Mouse (Mus musculus): Measurements from ENCODE around the gene Lhfpl2. TPM values are rescaled to one million over a fixed set of nuclear protein-coding genes. Genes with fewer than 3 reads are reported as not detected.

Lhfpl2 gene
- polyA plus RNA-seq, 1 experiment from 2014 or later: 64.5 TPM

DNA sequence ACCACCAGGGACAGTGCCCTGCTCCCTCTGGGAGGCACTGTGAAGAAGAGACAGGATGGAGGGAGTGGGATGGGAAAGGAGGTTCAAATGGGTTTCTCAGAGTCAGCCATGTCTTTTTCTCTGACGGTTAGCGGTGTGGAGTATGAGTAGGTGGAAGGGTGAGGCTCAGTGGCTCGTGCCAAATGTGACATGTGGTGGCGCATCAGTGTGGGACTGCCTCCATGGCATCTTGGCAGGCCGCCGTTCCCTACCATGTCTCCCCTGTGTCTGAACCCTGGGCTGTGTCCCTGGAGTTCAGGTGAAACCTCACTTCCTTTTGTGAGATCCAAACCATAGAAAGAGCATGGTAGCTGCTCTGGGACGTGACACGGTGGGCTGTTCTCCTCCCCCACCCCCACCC is 92.2 kb downstream of the Lhfpl2 start:
- 95% methylated on average over 8 of the region's 8 CpGs for WGBS

DNA sequence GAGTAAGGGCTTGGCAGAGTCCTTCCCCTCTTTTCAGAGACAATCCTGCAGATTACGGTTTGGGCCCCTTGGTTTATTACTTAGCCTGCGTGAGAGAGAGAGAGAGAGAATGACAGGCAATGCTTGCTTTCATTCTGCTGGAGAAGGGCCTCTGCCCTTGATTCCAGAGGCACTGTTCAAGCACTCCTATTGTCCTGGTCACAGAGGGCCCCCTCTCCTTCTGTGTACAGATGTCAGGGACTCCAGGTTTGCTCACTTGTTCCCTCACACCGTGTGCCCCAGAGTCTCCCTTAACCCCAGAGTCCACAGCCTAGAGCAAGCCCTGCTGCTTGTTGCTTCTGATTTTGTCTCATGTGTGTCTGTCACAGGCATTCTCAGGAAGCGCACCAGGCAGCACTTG is 93.7 kb downstream of the Lhfpl2 start:
- H3K4me2 ChIP-seq: no peak overlapping the region
- H3K9me3 ChIP-seq (ENCODE audit: low read depth, low read length): no peaks in the 10 kb centered on the region
- no peaks in the 10 kb centered on the region for H3K27me3 ChIP-seq (ENCODE audit: insufficient read depth, low read length)
- peaks cover 2% of the 10 kb centered on the region; the same call in 1 of the 2 replicates for H3K36me3 ChIP-seq (ENCODE audit: insufficient read depth)
- no peak for TF ChIP-seq CTCF (IDR thresholded peaks at IDR 0.05; ENCODE audit: low read depth)
- H3K4me1 ChIP-seq (ENCODE audit: insufficient read depth): peaks cover 2% of the 10 kb centered on the region; the same call in 1 of the 2 replicates
- no peak overlapping the region for H3K9ac ChIP-seq
- H3K27ac ChIP-seq (ENCODE audit: low read depth): no peak overlapping the region
- no peak overlapping the region for H3K4me3 ChIP-seq (ENCODE audit: low read depth, low read length)
- DNase-seq (no peak), ATAC-seq (ENCODE audit: insufficient read depth) (no peak)
- WGBS: 62% methylated on average over 4 of the region's 4 CpGs

More for the DNA sequence above, 92.2 kb downstream of the Lhfpl2 start:
- DNase-seq (no peak), ATAC-seq (ENCODE audit: insufficient read depth) (no peak)
- Histone ChIP-seq H3K4me2 (no peak overlapping the region), H3K27me3 (ENCODE audit: insufficient read depth, low read length) (no peaks in the 10 kb centered on the region), H3K9ac (no peak overlapping the region), H3K4me3 (ENCODE audit: low read depth, low read length) (no peak overlapping the region), H3K36me3 (ENCODE audit: insufficient read depth) (peaks cover 2% of the 10 kb centered on the region; the same call in 1 of the 2 replicates), H3K27ac (ENCODE audit: low read depth) (no peak overlapping the region), H3K4me1 (ENCODE audit: insufficient read depth) (peaks cover 2% of the 10 kb centered on the region; the same call in 1 of the 2 replicates), H3K9me3 (ENCODE audit: low read depth, low read length) (no peaks in the 10 kb centered on the region)
- no peak for TF ChIP-seq CTCF (IDR thresholded peaks at IDR 0.05; ENCODE audit: low read depth)

DNA sequence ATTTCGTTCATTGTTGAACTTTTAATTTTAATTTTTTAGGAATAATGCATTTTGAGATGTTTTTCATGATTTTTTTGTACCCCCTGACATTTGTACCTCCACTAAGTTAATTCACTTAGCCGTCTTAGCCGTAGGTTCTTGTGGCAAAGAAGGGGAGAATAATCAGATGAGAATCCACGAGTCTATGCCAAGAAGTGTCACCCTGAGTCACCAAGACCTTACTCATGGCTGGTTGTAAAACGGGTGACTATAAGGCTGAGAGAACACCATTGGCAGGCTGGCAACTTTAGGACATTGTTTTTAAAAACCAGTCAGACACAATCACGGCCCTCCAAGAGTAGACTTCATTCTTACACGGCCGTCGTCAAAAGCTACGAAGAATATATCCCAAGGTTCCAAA is 95.2 kb downstream of the Lhfpl2 start:
- DNase-seq (no peak), ATAC-seq (ENCODE audit: insufficient read depth) (no peak)
- H3K27ac ChIP-seq (ENCODE audit: low read depth): no peak overlapping the region
- no peak overlapping the region for H3K4me3 ChIP-seq (ENCODE audit: low read depth, low read length)
- no peak for TF ChIP-seq CTCF (IDR thresholded peaks at IDR 0.05; ENCODE audit: low read depth)
- H3K9ac ChIP-seq: no peak overlapping the region
- no peak overlapping the region for H3K4me2 ChIP-seq
- H3K27me3 ChIP-seq (ENCODE audit: insufficient read depth, low read length): no peaks in the 10 kb centered on the region
- H3K4me1 ChIP-seq (ENCODE audit: insufficient read depth): no peaks in the 10 kb centered on the region
- peaks cover 2% of the 10 kb centered on the region; the same call in 1 of the 2 replicates for H3K36me3 ChIP-seq (ENCODE audit: insufficient read depth)
- H3K9me3 ChIP-seq (ENCODE audit: low read depth, low read length): no peaks in the 10 kb centered on the region
- WGBS: 88% methylated on average over 10 of the region's 10 CpGs

DNA sequence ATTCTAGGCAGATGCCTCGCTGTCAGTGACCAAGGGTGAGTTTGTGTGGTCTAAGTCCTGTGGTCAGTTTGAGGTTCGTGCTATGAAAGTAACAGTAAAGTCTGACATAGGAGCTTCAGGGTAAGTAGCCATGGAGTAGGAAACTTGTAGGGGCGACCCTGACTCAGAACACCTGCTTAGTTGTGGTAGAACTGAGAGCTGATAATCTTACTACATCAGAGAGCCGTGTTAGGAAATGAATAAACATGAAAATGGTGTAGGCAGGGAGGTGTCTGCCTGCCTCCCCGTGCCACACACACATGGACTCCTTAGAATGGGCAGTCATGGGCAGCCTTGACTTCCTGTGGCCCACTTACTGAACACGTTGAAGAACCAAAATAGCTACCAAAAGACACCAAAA is 96.1 kb downstream of the Lhfpl2 start:
- WGBS: 79% methylated on average over 6 of the region's 6 CpGs
- Histone ChIP-seq H3K4me3 (ENCODE audit: low read depth, low read length) (no peak overlapping the region), H3K9ac (no peak overlapping the region), H3K36me3 (ENCODE audit: insufficient read depth) (peaks cover 2% of the 10 kb centered on the region; the same call in 1 of the 2 replicates), H3K27ac (ENCODE audit: low read depth) (no peak overlapping the region), H3K4me1 (ENCODE audit: insufficient read depth) (no peaks in the 10 kb centered on the region), H3K4me2 (no peak overlapping the region), H3K9me3 (ENCODE audit: low read depth, low read length) (no peaks in the 10 kb centered on the region), H3K27me3 (ENCODE audit: insufficient read depth, low read length) (no peaks in the 10 kb centered on the region)
- no peak for TF ChIP-seq CTCF (IDR thresholded peaks at IDR 0.05; ENCODE audit: low read depth)
- ATAC-seq (ENCODE audit: insufficient read depth): no peak
- no peak for DNase-seq

DNA sequence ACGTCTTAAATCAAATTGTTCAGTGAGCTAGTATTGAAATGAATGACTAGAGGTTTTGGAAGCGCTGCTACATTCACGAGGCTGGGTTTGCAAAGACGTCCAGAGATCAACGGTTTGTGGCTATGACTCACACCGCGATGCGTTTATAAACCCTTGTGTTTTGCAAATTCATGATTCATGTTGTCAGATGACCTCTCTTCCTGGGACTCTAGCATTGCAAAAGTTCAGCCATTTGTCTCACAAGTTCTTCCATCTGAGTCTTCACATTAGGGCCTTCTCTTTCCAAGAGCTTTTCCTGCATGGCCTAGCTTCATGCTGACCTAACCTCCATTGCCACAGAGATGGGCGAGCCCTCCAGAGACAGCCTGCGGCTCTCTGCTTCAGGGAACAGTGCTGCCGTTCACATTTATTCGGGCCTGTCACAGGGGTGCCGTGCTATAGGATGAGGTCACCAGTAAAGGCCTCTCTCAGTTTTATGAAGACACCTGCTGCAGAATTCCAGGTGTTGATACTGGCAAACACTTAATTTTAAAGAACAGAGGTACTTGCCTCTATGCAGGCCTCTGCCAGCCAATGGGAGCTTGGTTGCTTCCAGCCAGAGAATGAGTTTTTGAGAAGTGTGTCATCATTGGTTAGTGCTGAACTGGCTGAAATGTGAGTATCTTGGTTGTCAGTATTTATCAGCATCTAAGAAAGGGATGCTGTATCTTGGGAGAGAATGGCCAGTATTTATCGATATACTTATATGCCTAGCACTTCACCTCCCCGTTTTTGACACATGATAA is 97.1 kb downstream of the Lhfpl2 start:
- WGBS: 75% methylated on average over 15 of the region's 15 CpGs
- Histone ChIP-seq H3K4me2 (no peak overlapping the region), H3K9ac (no peak overlapping the region), H3K27ac (ENCODE audit: low read depth) (no peak overlapping the region), H3K27me3 (ENCODE audit: insufficient read depth, low read length) (no peaks in the 10 kb centered on the region), H3K4me3 (ENCODE audit: low read depth, low read length) (no peak overlapping the region), H3K9me3 (ENCODE audit: low read depth, low read length) (no peaks in the 10 kb centered on the region), H3K4me1 (ENCODE audit: insufficient read depth) (no peaks in the 10 kb centered on the region), H3K36me3 (ENCODE audit: insufficient read depth) (peaks cover 2% of the 10 kb centered on the region; the same call in 1 of the 2 replicates)
- ATAC-seq (ENCODE audit: insufficient read depth): no peak
- no peak for TF ChIP-seq CTCF (IDR thresholded peaks at IDR 0.05; ENCODE audit: low read depth)
- no peak for DNase-seq

DNA sequence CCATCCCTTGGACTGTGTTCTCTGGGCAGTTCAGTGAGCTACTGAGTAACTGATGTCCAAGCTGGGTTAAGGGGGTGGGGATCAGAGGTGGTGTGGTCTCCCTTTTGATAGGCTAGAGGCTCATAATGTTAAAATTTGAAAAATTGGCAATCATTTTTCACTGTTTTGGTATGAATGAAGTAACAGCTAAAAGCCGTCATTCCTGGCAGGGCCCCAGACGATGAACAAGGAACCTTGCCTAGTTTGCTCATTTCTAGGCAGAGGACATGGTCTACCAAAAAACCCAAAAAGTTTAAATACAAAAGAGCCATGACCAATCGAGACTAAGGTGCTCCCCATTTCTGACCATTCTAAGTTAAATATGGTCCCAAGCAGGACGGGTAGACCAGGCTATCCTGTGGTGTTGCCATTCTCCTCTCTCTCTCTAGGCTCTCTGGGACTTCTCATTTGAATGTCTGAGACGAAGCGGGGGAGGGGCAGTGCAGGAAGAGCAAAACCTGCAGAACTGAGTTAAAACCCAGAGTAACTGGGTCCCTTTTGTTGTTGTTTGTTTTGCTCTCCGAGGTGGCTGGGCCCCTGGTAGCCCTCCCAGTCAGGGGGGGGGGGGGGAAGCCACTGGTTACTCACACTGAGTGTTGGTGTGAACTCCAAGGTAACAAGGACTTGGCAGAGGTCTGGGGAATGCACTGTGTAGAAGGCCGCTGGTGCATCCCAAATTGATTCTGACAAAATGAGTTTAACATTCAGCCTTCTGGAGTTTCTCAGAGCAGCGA is 98.2 kb downstream of the Lhfpl2 start:
- Histone ChIP-seq H3K9ac (no peak overlapping the region), H3K27me3 (ENCODE audit: insufficient read depth, low read length) (no peaks in the 10 kb centered on the region), H3K4me2 (no peak overlapping the region), H3K9me3 (ENCODE audit: low read depth, low read length) (no peaks in the 10 kb centered on the region), H3K27ac (ENCODE audit: low read depth) (no peak overlapping the region), H3K4me3 (ENCODE audit: low read depth, low read length) (no peak overlapping the region), H3K4me1 (ENCODE audit: insufficient read depth) (no peaks in the 10 kb centered on the region), H3K36me3 (ENCODE audit: insufficient read depth) (peaks cover 2% of the 10 kb centered on the region; the same call in 1 of the 2 replicates)
- 51% methylated on average over 9 of the region's 9 CpGs for WGBS
- no peak for TF ChIP-seq CTCF (IDR thresholded peaks at IDR 0.05; ENCODE audit: low read depth)
- DNase-seq (no peak), ATAC-seq (ENCODE audit: insufficient read depth) (no peak)

Data from lung, embryonic 14.5 days (tissue).